Mouse (Mus musculus) macrophage (primary cell): Measurements from ENCODE around the gene Skap1. TPM values are rescaled to one million over a fixed set of nuclear protein-coding genes. Genes with fewer than 3 reads are reported as not detected.

Experiments used
- H3K27ac ChIP-seq: fragments of 350-480 bp; formaldehyde crosslinking; 2 replicates; pipeline ENCODE4 v1.9.0; 2021
- H3K36me3 ChIP-seq: fragments of 350-480 bp; formaldehyde crosslinking; 2 replicates; pipeline ENCODE4 v1.9.0; 2021; ENCODE audit errors: inconsistent target
- H3K4me3 ChIP-seq: fragments of 350-480 bp; formaldehyde crosslinking; 2 replicates; pipeline ENCODE4 v1.9.0; 2021; ENCODE audit errors: inconsistent target
- H3K79me2 ChIP-seq: fragments of 350-480 bp; formaldehyde crosslinking; 2 replicates; pipeline ENCODE4 v1.9.0; 2021; ENCODE audit errors: inconsistent target
- WGBS: methylation state at CpG from one replicate; pipeline ENCODE4 v1.1.7; 2026; ENCODE audit warnings: inconsistent platforms; ENCODE audit not compliant: missing documents; 5-methylcytosine and 5-hydroxymethylcytosine counted together
- polyA plus RNA-seq: library from polyadenylated mRNA; stranded (reverse); fragments of 250-400 nt; gene quantifications from 3 replicates; pipeline ENCODE4 v1.2.4, GENCODE M21; 2018; ENCODE audit warnings: inconsistent platforms

Gene Skap1
- polyA plus RNA-seq, 1 experiment from 2014 or later: 0.14 TPM

- no peak overlapping the region for H3K27ac ChIP-seq
- 87% methylated on average over 11 of the region's 11 CpGs for WGBS
Measured at GRCm38 (mm10) chr11:96612596-96612995, 148.2 kb downstream of the Skap1 start.

GRCm38 (mm10) chr11:96616792-96617191 lies 152.4 kb downstream of the Skap1 start:
- WGBS: 19% methylated on average over 4 of the region's 5 CpGs
- Histone ChIP-seq H3K36me3 (no peaks in the 10 kb centered on the region), H3K27ac (no peak overlapping the region), H3K4me3 (no peak overlapping the region), H3K79me2 (no peaks in the 10 kb centered on the region)

More at GRCm38 (mm10) chr11:96612596-96612995, 148.2 kb downstream of the Skap1 start:
- Histone ChIP-seq H3K4me3 (no peak overlapping the region), H3K79me2 (no peaks in the 10 kb centered on the region), H3K36me3 (no peaks in the 10 kb centered on the region)

GRCm38 (mm10) chr11:96618789-96619445 lies 154.5 kb downstream of the Skap1 start:
- Histone ChIP-seq H3K36me3 (no peaks in the 10 kb centered on the region), H3K4me3 (no peak overlapping the region), H3K79me2 (no peaks in the 10 kb centered on the region), H3K27ac (no peak overlapping the region)
- 48% methylated on average over 16 of the region's 16 CpGs for WGBS

GRCm38 (mm10) chr11:96619576-96619975 lies 155.2 kb downstream of the Skap1 start:
- Histone ChIP-seq H3K4me3 (no peak overlapping the region), H3K27ac (no peak overlapping the region), H3K79me2 (no peaks in the 10 kb centered on the region), H3K36me3 (no peaks in the 10 kb centered on the region)
- 92% methylated on average over 2 of the region's 5 CpGs for WGBS

- no peaks in the 10 kb centered on the region for H3K79me2 ChIP-seq
- H3K36me3 ChIP-seq: no peaks in the 10 kb centered on the region
- H3K27ac ChIP-seq: no peak overlapping the region
- no peak overlapping the region for H3K4me3 ChIP-seq
- WGBS: 35% methylated on average over 7 of the region's 7 CpGs
Measured at GRCm38 (mm10) chr11:96620006-96620405, 155.6 kb downstream of the Skap1 start.

- Histone ChIP-seq H3K79me2 (no peaks in the 10 kb centered on the region), H3K27ac (no peak overlapping the region), H3K4me3 (no peak overlapping the region), H3K36me3 (no peaks in the 10 kb centered on the region)
- 80% methylated on average over 11 of the region's 11 CpGs for WGBS
Measured at GRCm38 (mm10) chr11:96620660-96621059, 156.3 kb downstream of the Skap1 start.

GRCm38 (mm10) chr11:96621167-96621566 lies 156.8 kb downstream of the Skap1 start:
- WGBS: 23% methylated on average over 4 of the region's 4 CpGs
- no peaks in the 10 kb centered on the region for H3K36me3 ChIP-seq
- no peak overlapping the region for H3K4me3 ChIP-seq
- H3K27ac ChIP-seq: no peak overlapping the region
- no peaks in the 10 kb centered on the region for H3K79me2 ChIP-seq

- Histone ChIP-seq H3K4me3 (no peak overlapping the region), H3K27ac (no peak overlapping the region), H3K36me3 (no peaks in the 10 kb centered on the region), H3K79me2 (no peaks in the 10 kb centered on the region)
- 18% methylated on average over 9 of the region's 9 CpGs for WGBS
Measured at GRCm38 (mm10) chr11:96622782-96623181, 158.4 kb downstream of the Skap1 start.

- 51% methylated on average over 4 of the region's 4 CpGs for WGBS
- Histone ChIP-seq H3K4me3 (no peak overlapping the region), H3K36me3 (no peaks in the 10 kb centered on the region), H3K79me2 (no peaks in the 10 kb centered on the region), H3K27ac (no peak overlapping the region)
Measured at GRCm38 (mm10) chr11:96624436-96624835, 160.0 kb downstream of the Skap1 start.

- Histone ChIP-seq H3K36me3 (no peaks in the 10 kb centered on the region), H3K79me2 (no peaks in the 10 kb centered on the region), H3K27ac (no peak overlapping the region), H3K4me3 (no peak overlapping the region)
- WGBS: 89% methylated on average over 9 of the region's 9 CpGs
Measured at GRCm38 (mm10) chr11:96629775-96630174, 165.4 kb downstream of the Skap1 start.

- Histone ChIP-seq H3K79me2 (no peaks in the 10 kb centered on the region), H3K27ac (no peak overlapping the region), H3K4me3 (no peak overlapping the region), H3K36me3 (no peaks in the 10 kb centered on the region)
- WGBS: 93% methylated on average over 3 of the region's 3 CpGs
Measured at GRCm38 (mm10) chr11:96631521-96631920, 167.1 kb downstream of the Skap1 start.

- Histone ChIP-seq H3K79me2 (no peaks in the 10 kb centered on the region), H3K36me3 (no peaks in the 10 kb centered on the region), H3K27ac (no peak overlapping the region), H3K4me3 (no peak overlapping the region)
- WGBS: 86% methylated on average over 7 of the region's 7 CpGs
Measured at GRCm38 (mm10) chr11:96637927-96638326, 173.5 kb downstream of the Skap1 start.

- Histone ChIP-seq H3K27ac (no peak overlapping the region), H3K36me3 (no peaks in the 10 kb centered on the region), H3K79me2 (no peaks in the 10 kb centered on the region), H3K4me3 (no peak overlapping the region)
- 77% methylated on average over 5 of the region's 5 CpGs for WGBS
Measured at GRCm38 (mm10) chr11:96639805-96640204, 175.4 kb downstream of the Skap1 start.

- H3K79me2 ChIP-seq: no peaks in the 10 kb centered on the region
- 50% methylated on average over 17 of the region's 17 CpGs for WGBS
- no peak overlapping the region for H3K27ac ChIP-seq
- H3K36me3 ChIP-seq: no peaks in the 10 kb centered on the region
- H3K4me3 ChIP-seq: no peak overlapping the region
Measured at GRCm38 (mm10) chr11:96642173-96643140, 178.1 kb downstream of the Skap1 start.

- Histone ChIP-seq H3K36me3 (no peaks in the 10 kb centered on the region), H3K79me2 (no peaks in the 10 kb centered on the region), H3K4me3 (no peak overlapping the region), H3K27ac (no peak overlapping the region)
- 47% methylated on average over 6 of the region's 7 CpGs for WGBS
Measured at GRCm38 (mm10) chr11:96644969-96645368, 180.6 kb downstream of the Skap1 start.
